Mouse (Mus musculus) MEL (cell line): ENCODE measurements around the gene Coro2b. TPM values are rescaled to one million over a fixed set of nuclear protein-coding genes. Genes with fewer than 3 reads are reported as not detected.

Experiments
- DNase-seq: peaks from one replicate; pipeline ENCODE4 v3.0.0; 2011; ENCODE audit warnings: low read depth, low spot score
- H3K27ac ChIP-seq: 2 replicates; pipeline ENCODE4 v1.5.1; 2012; ENCODE audit warnings: low read depth, mild to moderate bottlenecking, control low read depth, low read length, moderate library complexity; ENCODE audit not compliant: control insufficient read depth
- H3K27me3 ChIP-seq, 2 experiments: fragments of 150-350 bp in 1 of 2; sonication (generic) in 1 of 2; 2 replicates each; pipeline ENCODE4 v1.6.1; 2012; ENCODE audit warnings: low read length in 2 of 2, mild to moderate bottlenecking in 2 of 2, improper control_type of control experiment in 1 of 2, moderate library complexity in 1 of 2; ENCODE audit not compliant: insufficient read depth in 2 of 2, control insufficient read depth in 1 of 2
- H3K36me3 ChIP-seq, 2 experiments: 2 replicates each; pipeline ENCODE4 v1.6.1; 2012 to 2014; ENCODE audit warnings: low read length in 2 of 2, improper control_type of control experiment in 1 of 2, inconsistent platforms in 1 of 2, mild to moderate bottlenecking in 1 of 2; ENCODE audit not compliant: insufficient read depth in 2 of 2, control insufficient read depth in 1 of 2
- H3K4me1 ChIP-seq, 2 experiments: fragments of 150-350 bp in 1 of 2; sonication (generic) in 1 of 2; 2 replicates each; pipeline ENCODE4 v1.6.1; 2012; ENCODE audit warnings: low read length in 2 of 2, improper control_type of control experiment in 1 of 2, mild to moderate bottlenecking in 1 of 2; ENCODE audit not compliant: insufficient read depth in 2 of 2, control insufficient read depth in 1 of 2
- H3K4me3 ChIP-seq, 2 experiments: fragments of 150-350 bp in 1 of 2; sonication (generic) in 1 of 2; 2 replicates each; pipeline ENCODE4 v1.5.1; 2012; ENCODE audit warnings: low read depth in 2 of 2, low read length in 2 of 2, mild to moderate bottlenecking in 2 of 2, moderate library complexity in 2 of 2, control low read depth in 1 of 2, improper control_type of control experiment in 1 of 2; ENCODE audit not compliant: control insufficient read depth in 1 of 2, insufficient read depth in 1 of 2
- H3K79me2 ChIP-seq: 2 replicates; pipeline ENCODE4 v1.6.1; 2012; ENCODE audit warnings: mild to moderate bottlenecking, low read length, moderate library complexity; ENCODE audit not compliant: control insufficient read depth, poor library complexity, insufficient read depth
- H3K9ac ChIP-seq: 2 replicates; pipeline ENCODE4 v1.6.1; 2012; ENCODE audit warnings: low read depth, mild to moderate bottlenecking, control low read depth, low read length, moderate library complexity; ENCODE audit not compliant: control insufficient read depth, poor library complexity, severe bottlenecking
- H3K9me3 ChIP-seq: fragments of 150-350 bp; sonication (generic); replicated peaks from 2 replicates; pipeline ENCODE4 v1.6.1; 2012; ENCODE audit warnings: mild to moderate bottlenecking, low read length, improper control_type of control experiment, moderate library complexity; ENCODE audit not compliant: insufficient read depth
- CHD1 ChIP-seq: IDR thresholded peaks from 2 replicates; pipeline ENCODE4 v1.6.1; 2012; ENCODE audit warnings: low read depth, mild to moderate bottlenecking, inconsistent platforms, low read length, improper control_type of control experiment
- CTCF ChIP-seq, 3 experiments: IDR thresholded peaks in 2 of 3; conservative IDR thresholded peaks in 1 of 3; 2 replicates each; pipeline ENCODE4 v1.5.1; 2011 to 2012; ENCODE audit warnings: low read length in 3 of 3, low read depth in 2 of 3, mild to moderate bottlenecking in 2 of 3, improper control_type of control experiment in 1 of 3, inconsistent platforms in 1 of 3, mixed read lengths in 1 of 3, moderate library complexity in 1 of 3; ENCODE audit not compliant: control insufficient read depth in 1 of 3, insufficient read depth in 1 of 3, poor library complexity in 1 of 3, severe bottlenecking in 1 of 3
- E2F4 ChIP-seq: IDR thresholded peaks from 2 replicates; pipeline ENCODE4 v1.6.1; 2011; ENCODE audit warnings: low read depth, low read length, improper control_type of control experiment, borderline replicate concordance
- ELF1 ChIP-seq: IDR thresholded peaks from 2 replicates; pipeline ENCODE4 v1.6.1; 2014; ENCODE audit warnings: low read depth, mild to moderate bottlenecking, inconsistent platforms, low read length, improper control_type of control experiment, moderate library complexity
- EP300 ChIP-seq, 2 experiments: IDR thresholded peaks; 2 replicates each; pipeline ENCODE4 v1.6.1; 2011; ENCODE audit warnings: improper control_type of control experiment in 2 of 2, low read length in 2 of 2, low read depth in 1 of 2, mild to moderate bottlenecking in 1 of 2
- GATA1 ChIP-seq: IDR thresholded peaks from 2 replicates; pipeline ENCODE4 v1.6.1; 2011; ENCODE audit warnings: low read depth, low read length, improper control_type of control experiment
- HCFC1 ChIP-seq: IDR thresholded peaks from 2 replicates; pipeline ENCODE4 v1.6.1; 2012; ENCODE audit warnings: low read depth, mild to moderate bottlenecking, inconsistent platforms, low read length, improper control_type of control experiment, moderate library complexity
- KAT2A ChIP-seq: conservative IDR thresholded peaks from 2 replicates; pipeline ENCODE4 v1.6.1; 2012; ENCODE audit warnings: low read depth, low read length, improper control_type of control experiment, inconsistent platforms
- MAFK ChIP-seq: IDR thresholded peaks from 2 replicates; pipeline ENCODE4 v1.6.1; 2011; ENCODE audit warnings: low read depth, mild to moderate bottlenecking, low read length, improper control_type of control experiment, borderline replicate concordance
- MAZ ChIP-seq: IDR thresholded peaks from 2 replicates; pipeline ENCODE4 v1.6.1; 2012; ENCODE audit warnings: low read depth, mild to moderate bottlenecking, inconsistent platforms, low read length, improper control_type of control experiment
- MYB ChIP-seq: IDR thresholded peaks from 2 replicates; pipeline ENCODE4 v1.6.1; 2011; ENCODE audit warnings: mild to moderate bottlenecking, low read depth, low read length, improper control_type of control experiment
- NRF1 ChIP-seq: IDR thresholded peaks from 2 replicates; pipeline ENCODE4 v1.6.1; 2014; ENCODE audit warnings: low read depth, mild to moderate bottlenecking, inconsistent platforms, low read length, improper control_type of control experiment, moderate library complexity; ENCODE audit not compliant: poor library complexity, insufficient read depth, severe bottlenecking
- RCOR1 ChIP-seq: IDR thresholded peaks from 2 replicates; pipeline ENCODE4 v1.6.1; 2012; ENCODE audit warnings: low read depth, mild to moderate bottlenecking, inconsistent platforms, low read length, improper control_type of control experiment
- SMC3 ChIP-seq: IDR thresholded peaks from 2 replicates; pipeline ENCODE4 v1.6.1; 2011; ENCODE audit warnings: low read depth, low read length, improper control_type of control experiment
- UBTF ChIP-seq: IDR thresholded peaks from 2 replicates; pipeline ENCODE4 v1.6.1; 2012; ENCODE audit warnings: low read depth, mild to moderate bottlenecking, inconsistent platforms, low read length, improper control_type of control experiment, moderate library complexity, borderline replicate concordance; ENCODE audit not compliant: insufficient read depth
- USF1 ChIP-seq: IDR thresholded peaks from 2 replicates; pipeline ENCODE4 v1.6.1; 2014; ENCODE audit warnings: low read depth, mild to moderate bottlenecking, inconsistent platforms, low read length, improper control_type of control experiment, moderate library complexity
- USF2 ChIP-seq, 2 experiments: IDR thresholded peaks; 2 replicates each; pipeline ENCODE4 v1.6.1; 2011 to 2012; ENCODE audit warnings: improper control_type of control experiment in 2 of 2, low read length in 2 of 2, borderline replicate concordance in 1 of 2, inconsistent platforms in 1 of 2, low read depth in 1 of 2, mild to moderate bottlenecking in 1 of 2; ENCODE audit not compliant: insufficient read depth in 1 of 2
- ZKSCAN1 ChIP-seq: IDR thresholded peaks from 2 replicates; pipeline ENCODE4 v1.6.1; 2012; ENCODE audit warnings: low read depth, mild to moderate bottlenecking, inconsistent platforms, low read length, improper control_type of control experiment, moderate library complexity
- ZNF384 ChIP-seq: IDR thresholded peaks from 2 replicates; pipeline ENCODE4 v1.6.1; 2012; ENCODE audit warnings: low read depth, mild to moderate bottlenecking, inconsistent platforms, low read length, improper control_type of control experiment
- polyA plus RNA-seq, 2 experiments: library from polyadenylated mRNA; stranded (reverse) in 1 of 2; unstranded in 1 of 2; fragments of >175 nt in 1 of 2; fragments of >200 nt in 1 of 2; gene quantifications; 2 replicates each; pipeline versions ENCODE4 v1.2.1 to v1.2.4; 2012; ENCODE audit warnings: low replicate concordance in 2 of 2, low read depth in 1 of 2; ENCODE audit not compliant: insufficient read length in 2 of 2, insufficient read depth in 1 of 2, missing spikeins in 1 of 2
- total RNA-seq: library from RNA; depleted of rRNA; stranded (reverse); fragments of 300-350 nt; gene quantifications from 2 replicates; pipeline ENCODE4 v1.2.3, GENCODE M21; 2012

Coro2b gene
- total and polyA plus RNA-seq, 3 experiments, result not detected

DNA sequence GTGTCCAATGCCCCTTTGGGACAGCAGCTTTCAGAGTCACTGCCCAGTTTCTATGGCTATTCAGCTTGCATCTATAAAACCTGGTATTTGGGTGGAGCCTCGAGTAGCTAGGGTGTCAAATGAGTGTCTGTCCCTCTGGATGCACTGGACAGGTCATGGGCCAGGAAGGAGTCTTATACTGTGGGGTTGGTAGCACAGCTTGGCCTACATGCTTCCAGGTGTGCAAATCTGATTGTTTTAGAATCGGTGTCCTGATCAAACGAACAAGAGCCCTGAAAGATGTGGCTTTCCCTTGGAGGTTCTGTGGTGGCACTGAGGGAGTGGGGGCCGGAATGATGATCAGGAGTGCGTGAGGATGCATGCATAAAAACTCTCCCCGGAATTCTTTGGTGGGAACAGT lies 25.4 kb upstream of the Coro2b start:
- H3K4me1 ChIP-seq, result no peaks in the 10 kb centered on the region
- no peaks in the 10 kb centered on the region for H3K36me3 ChIP-seq
- no peaks in the 10 kb centered on the region for H3K9me3 ChIP-seq
- H3K9ac ChIP-seq, result no peak overlapping the region
- H3K27me3 ChIP-seq, result no peaks in the 10 kb centered on the region
- no peak overlapping the region for H3K27ac ChIP-seq
- DNase-seq, result no peak
- no peak overlapping the region for H3K4me3 ChIP-seq
- TF ChIP-seq MAZ, result no peak
- TF ChIP-seq NRF1, result no peak
- TF ChIP-seq USF2 (IDR thresholded peaks at IDR 0.05; ENCODE audit: borderline replicate concordance in 1 of 2, insufficient read depth in 1 of 2, low read depth in 1 of 2, low read length in 2 of 2), result no peak
- TF ChIP-seq CHD1, result no peak
- no peak for TF ChIP-seq EP300 (IDR thresholded peaks at IDR 0.05; ENCODE audit: low read depth in 1 of 2, low read length in 2 of 2)
- no peak for TF ChIP-seq MYB
- no peak for TF ChIP-seq GATA1
- TF ChIP-seq ZKSCAN1, result no peak
- no peaks in the 10 kb centered on the region for H3K79me2 ChIP-seq

DNA sequence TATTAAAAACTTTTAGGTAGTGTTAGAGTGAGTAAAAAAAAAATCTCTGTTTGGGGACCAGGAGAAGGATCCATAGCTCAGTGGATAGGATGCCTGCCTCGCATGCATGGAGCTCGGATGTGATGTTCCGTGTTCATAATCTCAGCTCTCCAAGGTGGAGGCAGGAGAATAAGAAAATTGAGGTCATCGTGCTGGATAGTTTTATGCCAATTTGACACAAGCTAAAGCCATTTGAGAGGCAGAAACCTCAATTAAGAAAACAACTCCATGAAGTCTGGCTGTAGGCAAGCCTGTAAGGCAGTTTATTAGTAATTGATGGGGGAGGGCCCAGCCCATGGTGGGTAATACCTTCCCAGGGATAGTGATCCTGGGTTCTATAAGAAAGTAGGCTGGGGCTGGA lies 23.6 kb upstream of the Coro2b start:
- TF ChIP-seq USF1 (no peak), HCFC1 (no peak), SMC3 (no peak), UBTF (no peak), E2F4 (no peak), NRF1 (no peak), ZKSCAN1 (no peak), MAZ (no peak), CTCF (IDR thresholded peaks at IDR 0.05 in 2 of 3, conservative IDR thresholded peaks at IDR 0.05 in 1 of 3; ENCODE audit: control insufficient read depth in 1 of 3, insufficient read depth in 1 of 3, low read depth in 2 of 3, low read length in 3 of 3, poor library complexity in 1 of 3, severe bottlenecking in 1 of 3) (no peak), KAT2A (no peak), MAFK (no peak), RCOR1 (no peak), ELF1 (no peak), ZNF384 (no peak)
- H3K9me3 ChIP-seq, result no peaks in the 10 kb centered on the region
- no peak overlapping the region for H3K27ac ChIP-seq
- no peaks in the 10 kb centered on the region for H3K36me3 ChIP-seq
- no peaks in the 10 kb centered on the region for H3K79me2 ChIP-seq
- H3K4me3 ChIP-seq, result no peak overlapping the region
- DNase-seq, result no peak
- no peak overlapping the region for H3K9ac ChIP-seq
- H3K27me3 ChIP-seq, result no peaks in the 10 kb centered on the region
- H3K4me1 ChIP-seq, result no peaks in the 10 kb centered on the region
